Mouse (Mus musculus) kidney, embryonic 16.5 days (tissue): ENCODE results near the gene Iqgap1. TPM values are rescaled to one million over a fixed set of nuclear protein-coding genes. Genes with fewer than 3 reads are reported as not detected.

ENCODE experiments used
- ATAC-seq: fragments of 200-750 bp; cut with Nextera tagmentation; 2 replicates; pipeline ENCODE4 v1.8.0; 2017; ENCODE audit warnings: moderate TSS enrichment; ENCODE audit not compliant: low FRiP score, low TSS enrichment
- H3K27ac ChIP-seq: fragments of 300-500 bp; sonication (generic); 2 replicates; pipeline ENCODE4 v1.5.1; 2014; ENCODE audit warnings: low read length
- H3K27me3 ChIP-seq: fragments of 300-500 bp; sonication (generic); 2 replicates; pipeline ENCODE4 v1.6.1; 2014; ENCODE audit warnings: low read length, control low read depth, mixed read lengths; ENCODE audit not compliant: insufficient read depth
- H3K36me3 ChIP-seq: fragments of 300-500 bp; sonication (generic); 2 replicates; pipeline ENCODE4 v1.6.1; 2014; ENCODE audit warnings: low read length, control low read depth, mixed read lengths; ENCODE audit not compliant: insufficient read depth
- H3K4me1 ChIP-seq: fragments of 300-500 bp; sonication (generic); 2 replicates; pipeline ENCODE4 v1.6.1; 2014; ENCODE audit warnings: low read length, control low read depth, mixed read lengths; ENCODE audit not compliant: insufficient read depth
- H3K4me2 ChIP-seq: fragments of 300-500 bp; sonication (generic); replicated peaks from 2 replicates; pipeline ENCODE4 v1.6.1; 2014; ENCODE audit warnings: low read depth, low read length
- H3K4me3 ChIP-seq: fragments of 300-500 bp; sonication (generic); 2 replicates; pipeline ENCODE4 v1.5.1; 2014; ENCODE audit warnings: mild to moderate bottlenecking, low read length
- H3K9ac ChIP-seq: fragments of 300-500 bp; sonication (generic); replicated peaks from 2 replicates; pipeline ENCODE4 v1.6.1; 2014; ENCODE audit warnings: low read length
- H3K9me3 ChIP-seq: fragments of 300-500 bp; sonication (generic); 2 replicates; pipeline ENCODE4 v1.6.1; 2016; ENCODE audit warnings: low read length, control low read depth
- WGBS: fragments of 180-500 bp; shearing (Covaris S2); extraction: QIAGEN DNeasy Blood & Tissue Kit; methylation state at CpG from one replicate; pipeline ENCODE4 v1.1.7; 2014; 5-methylcytosine and 5-hydroxymethylcytosine counted together
- polyA plus RNA-seq: library from polyadenylated mRNA; unstranded; fragments of >200 nt; fragmentation: Nextera tagmentation; extraction: Ambion mirVana; gene quantifications from 2 replicates; pipeline ENCODE4 v1.2.1, GENCODE M21; 2015

The Iqgap1 gene
- polyA plus RNA-seq, 1 experiment from 2014 or later = 97.7 TPM

DNA sequence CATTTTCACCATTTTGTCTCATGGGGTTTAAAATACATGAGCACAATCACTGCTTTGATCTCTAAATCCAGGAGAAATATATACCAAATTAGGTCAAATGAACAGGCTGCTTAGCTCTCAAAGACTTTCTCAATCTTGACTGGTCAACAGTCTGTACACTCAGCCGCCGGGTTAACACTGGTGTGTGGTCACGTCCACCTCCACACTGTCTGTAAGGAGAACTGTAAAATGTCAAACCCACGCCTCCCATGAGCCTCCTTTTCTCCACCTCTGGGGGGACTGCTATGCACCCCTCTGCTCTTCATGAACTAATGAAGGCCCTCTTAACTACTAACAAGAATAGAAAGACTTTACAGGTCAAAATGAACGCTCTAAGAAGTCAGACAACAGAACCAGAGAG is 36.2 kb downstream of the Iqgap1 start:
- Histone ChIP-seq H3K9ac (no peak overlapping the region), H3K4me1 (peaks cover 58% of the 10 kb centered on the region), H3K9me3 (no peaks in the 10 kb centered on the region), H3K36me3 (peaks cover 11% of the 10 kb centered on the region), H3K27ac (peak overlapping the region; percentile 81), H3K4me2 (no peak overlapping the region; the same call in 1 of the 2 replicates), H3K27me3 (no peaks in the 10 kb centered on the region), H3K4me3 (no peak overlapping the region)
- 46% methylated on average over 5 of the region's 5 CpGs for whole genome bisulfite sequencing
- no peak for ATAC-seq

DNA sequence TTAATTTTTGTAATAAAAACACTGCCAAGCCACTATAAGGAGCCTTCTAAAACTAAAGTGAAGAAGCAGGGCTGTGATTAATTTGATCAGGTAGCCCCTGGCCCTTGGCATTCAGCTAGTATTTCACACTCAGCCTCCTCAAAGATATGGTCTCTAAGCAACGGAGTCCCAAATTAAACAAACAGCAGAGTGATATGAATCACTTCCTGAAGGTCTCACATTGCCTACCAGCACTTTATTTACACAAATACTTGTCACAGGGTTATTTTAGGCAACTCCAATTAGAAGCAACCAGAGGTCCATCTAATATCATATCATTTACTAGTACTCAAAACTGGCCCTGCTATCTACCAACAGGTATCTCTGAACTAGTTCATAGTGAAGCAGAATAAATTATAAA is 36.7 kb downstream of the Iqgap1 start:
- Histone ChIP-seq H3K9ac (no peak overlapping the region), H3K36me3 (peaks cover 11% of the 10 kb centered on the region), H3K4me2 (no peak overlapping the region), H3K27ac (no peak overlapping the region; the same call in 1 of the 2 replicates), H3K4me3 (no peak overlapping the region), H3K4me1 (peaks cover 63% of the 10 kb centered on the region), H3K9me3 (no peaks in the 10 kb centered on the region), H3K27me3 (no peaks in the 10 kb centered on the region)
- no peak for ATAC-seq
- WGBS = 4% methylated on average over 1 of the region's 1 CpGs

DNA sequence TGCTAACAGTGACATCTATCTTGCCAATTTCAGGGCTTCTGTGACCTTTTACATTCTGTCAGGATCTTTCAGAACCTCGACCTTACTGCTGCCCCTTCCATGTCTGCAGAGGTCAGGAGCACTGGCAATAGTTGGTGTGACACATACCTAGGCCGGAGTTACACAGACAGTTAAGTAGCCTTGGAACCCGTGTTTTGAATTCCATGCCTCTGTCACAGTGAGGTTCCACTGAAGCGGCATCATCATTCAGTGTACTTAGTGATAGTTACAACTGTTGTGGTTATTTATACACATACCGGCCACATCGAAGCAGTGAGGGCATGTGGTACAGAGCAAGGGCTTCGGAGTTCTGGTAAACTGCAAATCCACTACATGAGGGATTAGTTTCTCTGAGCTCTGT is 37.8 kb downstream of the Iqgap1 start:
- H3K4me3 ChIP-seq = no peak overlapping the region
- ATAC-seq = no peak
- peaks cover 73% of the 10 kb centered on the region for H3K4me1 ChIP-seq
- peaks cover 6% of the 10 kb centered on the region; the same call in 1 of the 2 replicates for H3K36me3 ChIP-seq
- no peak overlapping the region for H3K4me2 ChIP-seq
- WGBS = 84% methylated on average over 7 of the region's 7 CpGs
- no peaks in the 10 kb centered on the region for H3K9me3 ChIP-seq
- H3K27me3 ChIP-seq = no peaks in the 10 kb centered on the region
- H3K27ac ChIP-seq = no peak overlapping the region
- no peak overlapping the region for H3K9ac ChIP-seq

DNA sequence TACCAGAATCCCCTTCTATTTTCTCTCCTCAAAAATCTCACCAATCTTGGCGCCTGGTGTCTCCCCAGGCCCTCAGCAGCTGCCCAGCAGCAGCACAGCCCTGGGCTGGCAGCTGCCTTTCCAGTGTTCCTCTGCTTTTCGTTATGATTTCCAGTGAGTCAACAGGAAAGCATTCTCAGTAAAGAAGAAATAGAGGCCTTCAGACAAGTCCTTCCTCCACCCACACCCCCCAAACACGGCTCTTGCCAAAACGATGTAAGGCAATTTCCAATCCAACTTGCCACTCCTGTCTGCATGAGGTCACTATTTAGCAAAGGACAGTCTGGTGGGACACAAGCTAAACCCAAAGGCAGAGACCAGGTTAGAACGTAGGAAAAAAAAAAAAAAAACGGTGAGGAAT is 39.0 kb downstream of the Iqgap1 start:
- Histone ChIP-seq H3K9ac (no peak overlapping the region), H3K27me3 (no peaks in the 10 kb centered on the region), H3K9me3 (no peaks in the 10 kb centered on the region), H3K4me1 (peaks cover 74% of the 10 kb centered on the region), H3K4me2 (no peak overlapping the region), H3K4me3 (no peak overlapping the region), H3K27ac (peak overlapping the region; percentile 58; the same call in 1 of the 2 replicates), H3K36me3 (no peaks in the 10 kb centered on the region)
- no peak for ATAC-seq
- 56% methylated on average over 6 of the region's 6 CpGs for WGBS

GRCm38 (mm10) chr7:80783841-80784240 is 41.9 kb downstream of the Iqgap1 start:
- Histone ChIP-seq H3K4me3 (no peak overlapping the region), H3K4me2 (no peak overlapping the region), H3K27me3 (no peaks in the 10 kb centered on the region), H3K9ac (no peak overlapping the region), H3K36me3 (no peaks in the 10 kb centered on the region), H3K27ac (0 out of 2 replicates have a peak overlapping the region, but pooled peaks have one; percentile 2), H3K4me1 (peaks cover 61% of the 10 kb centered on the region), H3K9me3 (no peaks in the 10 kb centered on the region)
- ATAC-seq = no peak
- 82% methylated on average over 5 of the region's 5 CpGs for WGBS

- H3K4me2 ChIP-seq = no peak overlapping the region
- H3K9ac ChIP-seq = no peak overlapping the region
- no peak overlapping the region for H3K4me3 ChIP-seq
- H3K9me3 ChIP-seq = no peaks in the 10 kb centered on the region
- H3K36me3 ChIP-seq = no peaks in the 10 kb centered on the region
- WGBS = 64% methylated on average over 17 of the region's 17 CpGs
- H3K4me1 ChIP-seq = peaks cover 63% of the 10 kb centered on the region
- peak overlapping the region; percentile 32 for H3K27ac ChIP-seq
- no peak for ATAC-seq
- H3K27me3 ChIP-seq = no peaks in the 10 kb centered on the region
Measured at GRCm38 (mm10) chr7:80782155-80783109, 43.3 kb downstream of the Iqgap1 start.

DNA sequence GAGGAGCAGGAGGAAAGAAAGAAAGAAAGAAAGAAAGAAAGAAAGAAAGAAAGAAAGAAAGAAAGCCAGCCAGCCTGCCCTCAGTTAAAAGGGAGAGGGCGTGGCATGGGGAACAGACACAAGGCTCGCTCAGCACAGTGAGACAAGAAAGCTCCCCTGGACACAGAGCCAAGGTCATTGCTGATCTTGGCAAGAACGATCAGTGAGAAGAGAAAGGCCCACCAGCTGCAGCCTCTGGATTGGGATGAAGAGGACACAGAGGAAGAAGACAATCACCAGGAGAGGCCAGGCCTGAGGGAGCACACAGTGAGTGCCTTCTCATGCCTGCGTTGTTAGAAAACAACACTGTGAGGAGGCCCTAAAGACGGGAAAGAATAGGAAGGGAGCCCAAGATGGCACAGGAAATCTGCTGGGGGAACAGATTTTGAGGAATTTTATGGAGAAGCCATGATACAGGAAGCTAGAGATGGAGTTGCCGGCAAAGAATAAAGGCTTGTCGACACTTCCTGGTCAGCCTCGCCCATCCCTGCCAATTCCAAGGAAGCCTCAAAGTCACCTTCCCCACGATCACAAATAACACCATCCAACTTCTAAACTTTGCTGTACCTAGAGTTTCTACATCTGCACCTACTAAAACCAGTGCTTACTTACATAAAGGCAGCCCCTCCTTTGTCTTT is 44.2 kb downstream of the Iqgap1 start:
- peak overlapping the region; percentile 32 for H3K27ac ChIP-seq
- WGBS = 66% methylated on average over 9 of the region's 9 CpGs
- peaks cover 60% of the 10 kb centered on the region for H3K4me1 ChIP-seq
- H3K9ac ChIP-seq = 0 out of 2 replicates have a peak overlapping the region, but pooled peaks have one; percentile 11
- H3K27me3 ChIP-seq = no peaks in the 10 kb centered on the region
- no peak for ATAC-seq
- no peaks in the 10 kb centered on the region for H3K9me3 ChIP-seq
- H3K4me3 ChIP-seq = no peak overlapping the region
- H3K36me3 ChIP-seq = no peaks in the 10 kb centered on the region
- no peak overlapping the region for H3K4me2 ChIP-seq

DNA sequence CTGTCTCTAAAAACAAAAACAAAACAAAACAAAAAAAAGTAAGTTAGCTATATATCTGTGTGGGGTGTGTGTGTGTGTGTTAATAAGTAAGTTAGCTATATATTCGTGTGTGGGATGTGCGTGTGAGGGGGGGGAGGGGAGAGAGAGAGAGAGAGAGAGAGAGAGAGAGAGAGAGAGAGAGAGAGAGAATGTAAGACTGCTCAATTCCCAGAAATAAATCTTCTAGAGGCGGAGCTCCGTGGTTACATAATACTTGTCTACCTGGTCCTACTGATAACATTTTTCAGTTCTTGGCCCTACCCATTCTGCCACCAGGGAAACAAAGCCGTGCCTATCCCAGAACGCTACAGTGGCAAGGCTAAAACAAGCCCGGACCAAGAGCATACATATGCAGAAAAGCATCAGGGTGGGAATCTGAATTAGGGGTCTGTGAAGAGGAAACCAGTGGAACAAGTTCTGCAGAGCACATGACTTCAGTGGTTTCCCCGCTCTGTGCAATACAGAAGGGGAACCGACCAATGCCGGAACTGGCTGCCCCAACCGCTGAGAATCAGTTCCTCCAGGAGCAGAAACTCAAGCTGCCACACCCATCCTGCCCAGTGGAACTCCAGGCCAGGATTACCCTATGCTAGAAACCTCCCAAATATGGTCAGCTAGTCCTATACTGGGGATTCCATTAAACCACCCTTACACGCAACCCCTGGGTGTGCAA is 46.7 kb downstream of the Iqgap1 start:
- 66% methylated on average over 12 of the region's 12 CpGs for whole genome bisulfite sequencing

GRCm38 (mm10) chr7:80778376-80778775 is 47.4 kb downstream of the Iqgap1 start:
- ATAC-seq = no peak
- H3K27me3 ChIP-seq = no peaks in the 10 kb centered on the region
- no peak overlapping the region for H3K4me2 ChIP-seq
- H3K9me3 ChIP-seq = no peaks in the 10 kb centered on the region
- no peak overlapping the region for H3K9ac ChIP-seq
- no peak overlapping the region for H3K4me3 ChIP-seq
- 0 out of 2 replicates have a peak overlapping the region, but pooled peaks have one; percentile 11 for H3K27ac ChIP-seq
- 95% methylated on average over 6 of the region's 6 CpGs for WGBS
- peaks cover 53% of the 10 kb centered on the region for H3K4me1 ChIP-seq
- no peaks in the 10 kb centered on the region for H3K36me3 ChIP-seq

More for the DNA sequence above, 46.7 kb downstream of the Iqgap1 start:
- peak; percentile 76 for ATAC-seq
- no peaks in the 10 kb centered on the region for H3K27me3 ChIP-seq
- no peaks in the 10 kb centered on the region for H3K36me3 ChIP-seq
- H3K27ac ChIP-seq = peak overlapping the region; percentile 91
- peaks cover 54% of the 10 kb centered on the region for H3K4me1 ChIP-seq
- no peaks in the 10 kb centered on the region for H3K9me3 ChIP-seq
- peak overlapping the region; percentile 48; the same call in 1 of the 2 replicates for H3K9ac ChIP-seq
- H3K4me2 ChIP-seq = peak overlapping the region; percentile 27; the same call in 1 of the 2 replicates
- H3K4me3 ChIP-seq = no peak overlapping the region
